Mouse (Mus musculus) liver, embryonic 14.5 days (tissue): ENCODE measurements at regions not wholly inside any gene's neighbourhood (a gene's known extent, or its start where the extent isn't known, plus 50 kb on each side); places are given as distances from the start of the nearest gene placed in this dataset.

ENCODE experiments used
- ATAC-seq: fragments of 200-750 bp; cut with Nextera tagmentation; 2 replicates; pipeline ENCODE4 v1.8.0; 2017; ENCODE audit warnings: moderate number of reproducible peaks, mild to moderate bottlenecking, moderate library complexity; ENCODE audit not compliant: insufficient read depth
- DNase-seq, 3 experiments: peaks; one replicate each; pipeline ENCODE4 v3.0.0-alpha.2; 2012 to 2013; ENCODE audit warnings: low read depth in 3 of 3, low spot score in 3 of 3
- H3K27ac ChIP-seq: fragments of 300-500 bp; sonication (generic); 2 replicates; pipeline ENCODE4 v1.5.1; 2014; ENCODE audit warnings: moderate library complexity, mild to moderate bottlenecking, control low read depth, inconsistent platforms
- H3K27me3 ChIP-seq: fragments of 300-500 bp; sonication (generic); 2 replicates; pipeline ENCODE4 v1.6.1; 2014; ENCODE audit warnings: mild to moderate bottlenecking, low read length, moderate library complexity; ENCODE audit not compliant: control insufficient read depth, insufficient read depth
- H3K36me3 ChIP-seq: fragments of 300-500 bp; sonication (generic); replicated peaks from 2 replicates; pipeline ENCODE4 v1.6.1; 2014; ENCODE audit warnings: low read depth; ENCODE audit not compliant: control insufficient read depth, insufficient read depth
- H3K4me1 ChIP-seq, 2 experiments: fragments of 200-500 bp in 1 of 2; fragments of 300-500 bp in 1 of 2; sonication (generic) in 1 of 2; replicated peaks; 2 replicates each; pipeline ENCODE4 v1.6.1; 2012 to 2014; ENCODE audit warnings: antibody characterized with exemption in 1 of 2, inconsistent platforms in 1 of 2, low read length in 1 of 2; ENCODE audit not compliant: control insufficient read depth in 2 of 2, insufficient read depth in 2 of 2
- H3K4me2 ChIP-seq: fragments of 300-500 bp; sonication (generic); 2 replicates; pipeline ENCODE4 v1.6.1; 2014; ENCODE audit warnings: low read depth, mild to moderate bottlenecking, control low read depth, moderate library complexity
- H3K4me3 ChIP-seq, 2 experiments: fragments of 200-500 bp in 1 of 2; fragments of 300-500 bp in 1 of 2; sonication (generic) in 1 of 2; 2 replicates each; pipeline ENCODE4 v1.5.1; 2012 to 2014; ENCODE audit warnings: low read depth in 2 of 2, low read length in 2 of 2, mild to moderate bottlenecking in 2 of 2, control low read depth in 1 of 2, inconsistent platforms in 1 of 2, moderate library complexity in 1 of 2; ENCODE audit not compliant: insufficient read depth in 1 of 2
- H3K9ac ChIP-seq: fragments of 300-500 bp; sonication (generic); replicated peaks from 2 replicates; pipeline ENCODE4 v1.6.1; 2014; ENCODE audit warnings: mild to moderate bottlenecking, control low read depth, moderate library complexity
- H3K9me3 ChIP-seq: fragments of 300-500 bp; sonication (generic); 2 replicates; pipeline ENCODE4 v1.6.1; 2016; ENCODE audit warnings: low read length, mixed read lengths; ENCODE audit not compliant: control insufficient read depth
- CTCF ChIP-seq: IDR thresholded peaks from 2 replicates; pipeline ENCODE4 v1.5.1; 2016; ENCODE audit warnings: antibody characterized with exemption, low read depth, control low read depth
- EP300 ChIP-seq: IDR thresholded peaks from 2 replicates; pipeline ENCODE4 v1.6.1; 2016; ENCODE audit warnings: antibody characterized with exemption, low read depth
- WGBS: fragments of 180-500 bp; shearing (Covaris S2); extraction: QIAGEN DNeasy Blood & Tissue Kit; methylation state at CpG from one replicate; pipeline ENCODE4 v1.1.7; 2014; ENCODE audit not compliant: insufficient replicate concordance; 5-methylcytosine and 5-hydroxymethylcytosine counted together

DNA sequence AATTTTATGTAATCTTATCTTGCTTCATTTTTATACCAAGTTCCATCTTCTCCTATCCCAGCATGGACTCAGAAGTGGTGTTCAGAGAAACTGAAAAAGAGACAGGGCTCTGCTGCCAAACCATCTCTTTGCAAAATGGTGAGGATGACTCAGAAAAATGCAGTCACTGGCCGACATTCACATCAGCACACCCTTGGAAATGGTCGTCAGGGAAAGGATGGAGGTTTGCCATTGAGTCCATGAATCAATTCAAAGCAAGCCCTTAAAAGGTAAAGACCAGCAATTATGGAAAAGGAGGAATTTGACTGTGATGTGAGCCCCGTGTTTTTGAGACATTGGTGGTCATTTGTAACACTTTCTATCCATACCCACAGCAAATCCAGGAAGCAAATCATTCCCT, 327.7 kb downstream of the Gsdmc2 start:
- Histone ChIP-seq H3K4me3 (no peak overlapping the region), H3K9ac (no peak overlapping the region), H3K4me2 (no peak overlapping the region), H3K27me3 (no peaks in the 10 kb centered on the region), H3K9me3 (no peaks in the 10 kb centered on the region), H3K27ac (no peak overlapping the region), H3K36me3 (no peaks in the 10 kb centered on the region), H3K4me1 (no peaks in the 10 kb centered on the region)
- DNase-seq (no peak), ATAC-seq (no peak)
- WGBS = 38% methylated on average over 3 of the region's 3 CpGs
- TF ChIP-seq EP300 (no peak), CTCF (no peak)

DNA sequence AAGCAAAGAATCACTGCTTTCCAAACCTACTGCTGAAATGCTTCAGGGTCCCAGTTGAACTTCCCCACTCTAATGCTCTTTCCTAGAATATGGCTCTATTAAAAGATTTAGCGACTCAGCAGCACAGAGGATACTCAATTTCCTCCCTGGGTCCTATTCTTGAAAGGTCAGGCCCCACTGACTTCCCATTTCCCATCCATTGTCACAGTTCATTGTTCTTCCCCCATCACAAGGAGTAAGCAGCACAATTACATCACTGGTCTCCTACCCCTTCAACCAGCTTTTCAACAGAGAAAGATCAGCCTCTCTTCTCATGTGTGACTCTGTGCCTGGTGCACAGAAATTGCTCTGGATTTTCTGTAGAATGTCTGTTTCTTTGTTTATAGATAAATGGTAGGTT, 344.5 kb downstream of the Gsdmc2 start:
- no peak overlapping the region for H3K4me3 ChIP-seq
- DNase-seq (no peak), ATAC-seq (peak; percentile 43; the same call in 1 of the 2 replicates)
- 0% methylated on average over 1 of the region's 1 CpGs for WGBS
- TF ChIP-seq CTCF = no peak
- TF ChIP-seq EP300 = no peak
- no peaks in the 10 kb centered on the region for H3K27me3 ChIP-seq
- H3K9ac ChIP-seq = no peak overlapping the region
- H3K9me3 ChIP-seq = no peaks in the 10 kb centered on the region
- H3K27ac ChIP-seq = no peak overlapping the region
- no peak overlapping the region for H3K4me2 ChIP-seq
- H3K36me3 ChIP-seq = no peaks in the 10 kb centered on the region
- peaks cover 0 to 9% of the 10 kb centered on the region in 2 experiments; a peak in 2 of 4 replicates for H3K4me1 ChIP-seq

DNA sequence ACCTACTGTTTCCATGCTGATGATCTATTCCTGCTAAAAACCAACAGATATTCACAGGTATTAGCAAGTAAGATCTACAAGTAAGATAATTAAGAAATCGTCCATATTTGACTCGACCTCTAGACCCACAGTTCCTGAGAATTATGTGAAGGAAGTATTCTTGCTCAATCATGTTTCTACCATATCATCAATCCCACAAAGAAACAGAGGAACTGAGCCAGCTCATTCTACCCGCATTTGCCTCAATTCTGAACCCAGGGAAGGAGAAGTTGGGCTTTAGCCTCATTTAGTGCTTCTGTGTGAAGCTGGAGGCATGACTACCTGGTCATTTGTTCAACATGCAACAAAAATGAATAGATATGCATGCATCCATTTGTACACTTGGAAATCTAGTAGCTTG, 346.5 kb downstream of the Gsdmc2 start:
- H3K4me3 ChIP-seq = no peak overlapping the region
- H3K36me3 ChIP-seq = no peaks in the 10 kb centered on the region
- H3K27ac ChIP-seq = no peak overlapping the region
- no peak overlapping the region for H3K9ac ChIP-seq
- TF ChIP-seq CTCF (no peak), EP300 (no peak)
- no peaks in the 10 kb centered on the region for H3K9me3 ChIP-seq
- peaks cover 0 to 9% of the 10 kb centered on the region in 2 experiments; a peak in 2 of 4 replicates for H3K4me1 ChIP-seq
- no peaks in the 10 kb centered on the region for H3K27me3 ChIP-seq
- no peak overlapping the region for H3K4me2 ChIP-seq
- WGBS = 13% methylated on average over 3 of the region's 3 CpGs
- no peak for ATAC-seq
- no peak for DNase-seq

DNA sequence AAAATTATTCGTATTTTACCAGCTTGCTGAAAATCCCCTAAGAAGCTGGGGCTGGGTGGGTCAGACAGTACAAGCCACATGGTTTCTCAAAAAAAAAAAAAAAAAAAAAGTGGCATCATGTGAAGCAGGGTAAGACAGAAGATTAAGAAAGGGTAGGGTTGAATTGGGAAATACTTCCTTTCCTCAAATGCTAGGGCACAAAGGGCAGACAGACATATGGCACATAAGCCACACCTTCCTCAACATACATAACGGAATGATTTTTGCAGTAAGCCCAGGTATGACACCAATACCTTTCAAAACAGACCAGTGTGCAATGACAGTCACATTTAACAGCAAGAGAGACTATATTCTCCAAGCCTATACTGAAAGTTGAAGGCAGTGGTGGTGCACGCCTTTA, 347.8 kb downstream of the Gsdmc2 start:
- Histone ChIP-seq H3K4me3 (no peak overlapping the region), H3K36me3 (no peaks in the 10 kb centered on the region), H3K9me3 (no peaks in the 10 kb centered on the region), H3K27ac (no peak overlapping the region), H3K4me1 (peaks cover 0 to 9% of the 10 kb centered on the region in 2 experiments; a peak in 2 of 4 replicates), H3K27me3 (no peaks in the 10 kb centered on the region), H3K9ac (no peak overlapping the region), H3K4me2 (no peak overlapping the region)
- TF ChIP-seq CTCF (no peak), EP300 (no peak)
- WGBS = 58% methylated on average over 3 of the region's 3 CpGs
- DNase-seq (no peak), ATAC-seq (no peak)

DNA sequence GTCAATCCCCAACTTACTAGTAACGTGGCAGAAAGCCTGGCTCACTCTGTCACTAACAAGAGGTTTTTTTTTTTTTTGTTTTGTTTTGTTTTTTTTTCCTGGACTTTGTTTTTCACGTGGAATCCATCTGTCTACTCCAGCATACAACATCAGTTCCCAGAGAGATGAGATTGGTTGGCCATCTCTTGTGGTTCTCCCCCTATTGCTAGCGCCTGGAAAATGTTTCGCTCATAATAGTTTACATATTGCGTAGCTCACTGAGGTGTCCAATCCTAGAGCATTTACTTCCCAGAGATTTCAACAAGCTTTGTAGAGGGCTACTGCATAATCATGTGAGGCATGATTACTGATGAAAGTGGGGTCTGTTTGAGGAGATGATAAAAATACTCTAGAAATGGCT, 360.1 kb downstream of the Gsdmc2 start:
- no peak for ATAC-seq

More for the DNA sequence above, 360.1 kb downstream of the Gsdmc2 start:
- H3K27me3 ChIP-seq = no peaks in the 10 kb centered on the region
- no peak overlapping the region for H3K27ac ChIP-seq
- DNase-seq = no peak
- no peaks in the 10 kb centered on the region for H3K9me3 ChIP-seq
- no peaks in the 10 kb centered on the region for H3K4me1 ChIP-seq
- 58% methylated on average over 5 of the region's 5 CpGs for WGBS
- TF ChIP-seq CTCF (no peak), EP300 (no peak)
- no peak overlapping the region for H3K4me3 ChIP-seq
- no peak overlapping the region for H3K9ac ChIP-seq
- H3K4me2 ChIP-seq = no peak overlapping the region
- no peaks in the 10 kb centered on the region for H3K36me3 ChIP-seq
